Mouse (Mus musculus): ENCODE measurements at regions not wholly inside any gene's neighbourhood (a gene's known extent, or its start where the extent isn't known, plus 50 kb on each side); places are given as distances from the start of the nearest gene placed in this dataset.

- no peak overlapping the region for H3K9ac ChIP-seq (ENCODE audit: low read depth, low read length)
- H3K9me3 ChIP-seq (replicated peaks; ENCODE audit: control insufficient read depth, low read length, poor library complexity, severe bottlenecking), result no peaks in the 10 kb centered on the region
- no peak for ATAC-seq
- no peak overlapping the region for H3K4me2 ChIP-seq (ENCODE audit: low read length)
- WGBS, result 87% methylated on average over 7 of the region's 7 CpGs
- no peak overlapping the region for H3K4me3 ChIP-seq (ENCODE audit: low read depth, low read length)
- H3K27ac ChIP-seq (ENCODE audit: low read length), result no peak overlapping the region
- no peaks in the 10 kb centered on the region for H3K36me3 ChIP-seq (ENCODE audit: control insufficient read depth, insufficient read depth, low read length)
- H3K4me1 ChIP-seq (ENCODE audit: control insufficient read depth, insufficient read depth, low read length), result no peaks in the 10 kb centered on the region
- H3K27me3 ChIP-seq (ENCODE audit: control insufficient read depth, insufficient read depth, low read depth, low read length), result no peaks in the 10 kb centered on the region
Measured at GRCm38 (mm10) chr9:22937686-22938391, 285.0 kb upstream of the Bmper start.

GRCm38 (mm10) chr9:22944992-22945391, 277.9 kb upstream of the Bmper start:
- Histone ChIP-seq H3K4me3 (ENCODE audit: low read depth, low read length) (no peak overlapping the region), H3K9me3 (replicated peaks; ENCODE audit: control insufficient read depth, low read length, poor library complexity, severe bottlenecking) (no peaks in the 10 kb centered on the region), H3K9ac (ENCODE audit: low read depth, low read length) (no peak overlapping the region), H3K4me1 (ENCODE audit: control insufficient read depth, insufficient read depth, low read length) (no peaks in the 10 kb centered on the region), H3K27ac (ENCODE audit: low read length) (no peak overlapping the region), H3K27me3 (ENCODE audit: control insufficient read depth, insufficient read depth, low read depth, low read length) (no peaks in the 10 kb centered on the region), H3K36me3 (ENCODE audit: control insufficient read depth, insufficient read depth, low read length) (no peaks in the 10 kb centered on the region), H3K4me2 (ENCODE audit: low read length) (no peak overlapping the region)
- WGBS, result 59% methylated on average over 6 of the region's 6 CpGs
- no peak for ATAC-seq

GRCm38 (mm10) chr9:22945426-22945955, 277.4 kb upstream of the Bmper start:
- Histone ChIP-seq H3K4me3 (ENCODE audit: low read depth, low read length) (no peak overlapping the region), H3K9ac (ENCODE audit: low read depth, low read length) (no peak overlapping the region), H3K27ac (ENCODE audit: low read length) (no peak overlapping the region), H3K4me1 (ENCODE audit: control insufficient read depth, insufficient read depth, low read length) (no peaks in the 10 kb centered on the region), H3K27me3 (ENCODE audit: control insufficient read depth, insufficient read depth, low read depth, low read length) (no peaks in the 10 kb centered on the region), H3K9me3 (replicated peaks; ENCODE audit: control insufficient read depth, low read length, poor library complexity, severe bottlenecking) (no peaks in the 10 kb centered on the region), H3K36me3 (ENCODE audit: control insufficient read depth, insufficient read depth, low read length) (no peaks in the 10 kb centered on the region), H3K4me2 (ENCODE audit: low read length) (no peak overlapping the region)
- ATAC-seq, result no peak
- WGBS, result 67% methylated on average over 8 of the region's 8 CpGs

GRCm38 (mm10) chr9:22952571-22953442, 270.1 kb upstream of the Bmper start:
- H3K9me3 ChIP-seq (replicated peaks; ENCODE audit: control insufficient read depth, low read length, poor library complexity, severe bottlenecking), result no peaks in the 10 kb centered on the region
- ATAC-seq, result no peak
- H3K27ac ChIP-seq (ENCODE audit: low read length), result no peak overlapping the region
- H3K27me3 ChIP-seq (ENCODE audit: control insufficient read depth, insufficient read depth, low read depth, low read length), result no peaks in the 10 kb centered on the region
- WGBS, result 80% methylated on average over 16 of the region's 16 CpGs
- H3K4me2 ChIP-seq (ENCODE audit: low read length), result no peak overlapping the region
- H3K9ac ChIP-seq (ENCODE audit: low read depth, low read length), result no peak overlapping the region
- H3K4me1 ChIP-seq (ENCODE audit: control insufficient read depth, insufficient read depth, low read length), result no peaks in the 10 kb centered on the region
- no peaks in the 10 kb centered on the region for H3K36me3 ChIP-seq (ENCODE audit: control insufficient read depth, insufficient read depth, low read length)
- H3K4me3 ChIP-seq (ENCODE audit: low read depth, low read length), result no peak overlapping the region

- H3K4me1 ChIP-seq (ENCODE audit: control insufficient read depth, insufficient read depth, low read length), result no peaks in the 10 kb centered on the region
- no peaks in the 10 kb centered on the region for H3K36me3 ChIP-seq (ENCODE audit: control insufficient read depth, insufficient read depth, low read length)
- H3K27ac ChIP-seq (ENCODE audit: low read length), result no peak overlapping the region
- 66% methylated on average over 7 of the region's 7 CpGs for WGBS
- H3K4me2 ChIP-seq (ENCODE audit: low read length), result no peak overlapping the region
- no peak overlapping the region for H3K4me3 ChIP-seq (ENCODE audit: low read depth, low read length)
- no peak for ATAC-seq
- no peaks in the 10 kb centered on the region for H3K27me3 ChIP-seq (ENCODE audit: control insufficient read depth, insufficient read depth, low read depth, low read length)
- H3K9ac ChIP-seq (ENCODE audit: low read depth, low read length), result no peak overlapping the region
- no peaks in the 10 kb centered on the region for H3K9me3 ChIP-seq (replicated peaks; ENCODE audit: control insufficient read depth, low read length, poor library complexity, severe bottlenecking)
Measured at GRCm38 (mm10) chr9:22962269-22962815, 260.5 kb upstream of the Bmper start.

GRCm38 (mm10) chr9:22971312-22971711, 251.6 kb upstream of the Bmper start:
- ATAC-seq, result no peak
- no peaks in the 10 kb centered on the region for H3K36me3 ChIP-seq (ENCODE audit: control insufficient read depth, insufficient read depth, low read length)
- H3K27me3 ChIP-seq (ENCODE audit: control insufficient read depth, insufficient read depth, low read depth, low read length), result no peaks in the 10 kb centered on the region
- H3K9me3 ChIP-seq (replicated peaks; ENCODE audit: control insufficient read depth, low read length, poor library complexity, severe bottlenecking), result no peaks in the 10 kb centered on the region
- 88% methylated on average over 4 of the region's 4 CpGs for WGBS
- H3K9ac ChIP-seq (ENCODE audit: low read depth, low read length), result no peak overlapping the region
- H3K4me3 ChIP-seq (ENCODE audit: low read depth, low read length), result no peak overlapping the region
- no peak overlapping the region for H3K27ac ChIP-seq (ENCODE audit: low read length)
- H3K4me1 ChIP-seq (ENCODE audit: control insufficient read depth, insufficient read depth, low read length), result no peaks in the 10 kb centered on the region
- H3K4me2 ChIP-seq (ENCODE audit: low read length), result no peak overlapping the region

GRCm38 (mm10) chr9:22976748-22977147, 246.1 kb upstream of the Bmper start:
- H3K27me3 ChIP-seq (ENCODE audit: control insufficient read depth, insufficient read depth, low read depth, low read length), result no peaks in the 10 kb centered on the region
- 43% methylated on average over 9 of the region's 9 CpGs for WGBS

GRCm38 (mm10) chr9:22979627-22980026, 243.2 kb upstream of the Bmper start:
- no peak for ATAC-seq
- Histone ChIP-seq H3K27ac (ENCODE audit: low read length) (no peak overlapping the region), H3K9me3 (replicated peaks; ENCODE audit: control insufficient read depth, low read length, poor library complexity, severe bottlenecking) (no peaks in the 10 kb centered on the region), H3K36me3 (ENCODE audit: control insufficient read depth, insufficient read depth, low read length) (no peaks in the 10 kb centered on the region), H3K4me3 (ENCODE audit: low read depth, low read length) (no peak overlapping the region), H3K4me1 (ENCODE audit: control insufficient read depth, insufficient read depth, low read length) (peaks cover 6% of the 10 kb centered on the region), H3K9ac (ENCODE audit: low read depth, low read length) (no peak overlapping the region), H3K4me2 (ENCODE audit: low read length) (no peak overlapping the region), H3K27me3 (ENCODE audit: control insufficient read depth, insufficient read depth, low read depth, low read length) (no peaks in the 10 kb centered on the region)
- WGBS, result 51% methylated on average over 5 of the region's 5 CpGs

More at GRCm38 (mm10) chr9:22976748-22977147, 246.1 kb upstream of the Bmper start:
- Histone ChIP-seq H3K4me2 (ENCODE audit: low read length) (peak overlapping the region; percentile 5; the same call in 1 of the 2 replicates), H3K9me3 (replicated peaks; ENCODE audit: control insufficient read depth, low read length, poor library complexity, severe bottlenecking) (no peaks in the 10 kb centered on the region), H3K9ac (ENCODE audit: low read depth, low read length) (no peak overlapping the region), H3K4me1 (ENCODE audit: control insufficient read depth, insufficient read depth, low read length) (peaks cover 6% of the 10 kb centered on the region), H3K36me3 (ENCODE audit: control insufficient read depth, insufficient read depth, low read length) (no peaks in the 10 kb centered on the region), H3K27ac (ENCODE audit: low read length) (no peak overlapping the region), H3K4me3 (ENCODE audit: low read depth, low read length) (no peak overlapping the region)
- ATAC-seq, result peak; percentile 62

GRCm38 (mm10) chr9:22989508-22989907, 233.4 kb upstream of the Bmper start:
- Histone ChIP-seq H3K36me3 (ENCODE audit: control insufficient read depth, insufficient read depth, low read length) (no peaks in the 10 kb centered on the region), H3K27ac (ENCODE audit: low read length) (no peak overlapping the region), H3K4me2 (ENCODE audit: low read length) (no peak overlapping the region), H3K4me1 (ENCODE audit: control insufficient read depth, insufficient read depth, low read length) (no peaks in the 10 kb centered on the region), H3K9ac (ENCODE audit: low read depth, low read length) (no peak overlapping the region), H3K4me3 (ENCODE audit: low read depth, low read length) (no peak overlapping the region), H3K9me3 (replicated peaks; ENCODE audit: control insufficient read depth, low read length, poor library complexity, severe bottlenecking) (no peaks in the 10 kb centered on the region), H3K27me3 (ENCODE audit: control insufficient read depth, insufficient read depth, low read depth, low read length) (no peaks in the 10 kb centered on the region)
- ATAC-seq, result no peak
- 65% methylated on average over 6 of the region's 6 CpGs for WGBS
